Mouse (Mus musculus) liver, embryonic 14.5 days (tissue): ENCODE data around the gene Sfrp4.
A peak's percentile ranks its signal among the peaks of the same experiment; 100 is the strongest.

Source experiments
- CTCF ChIP-seq: IDR thresholded peaks from 2 replicates; pipeline ENCODE4 v1.5.1; 2016; ENCODE audit warnings: antibody characterized with exemption, low read depth, control low read depth
- EP300 ChIP-seq: IDR thresholded peaks from 2 replicates; pipeline ENCODE4 v1.6.1; 2016; ENCODE audit warnings: antibody characterized with exemption, low read depth

- TF ChIP-seq EP300 = peak; percentile 70
- TF ChIP-seq CTCF = no peak
Measured at GRCm38 (mm10) chr13:19652405-19652804, 29.5 kb downstream of the Sfrp4 start.
